In genomic region chr8:103551916-103552535, GRCm38 (mm10) we compare ENCODE assay signal across 18 mouse cellular contexts.
DNase-seq lines count a peak whose midpoint lies in the region; TF ChIP-seq lines count a peak whose summit lies in the region.
"Had no signal": no experiment of that assay in that cellular context is flagged by ENCODE, and none has a peak within 500 bp of the region (broad histone marks: within the 10 kb centered on the region; RNA-seq: fewer than 3 reads in every experiment).

No protein-coding gene starts in this region.

- H3K4me3 ChIP-seq in gastrocnemius, adult 2 months: peak overlapping the region; percentile 59
- H3K4me3 ChIP-seq in forebrain, embryonic 10.5 days: no peak overlapping the region
- H3K4me3 ChIP-seq: erythroblast, embryonic 14.5 days; hindbrain, embryonic 13.5 days; intestine, embryonic 15.5 days; myocyte; stomach, embryonic 15.5 days had no signal

- H3K9me3 ChIP-seq in forebrain, embryonic 10.5 days: no peaks in the 10 kb centered on the region
- H3K9me3 ChIP-seq: hindbrain, embryonic 13.5 days; intestine, embryonic 15.5 days; stomach, embryonic 15.5 days had no signal

- intact Hi-C loops in gastrocnemius, adult 2 months (cut with DNase I): no loop called here
- intact Hi-C loops in gastrocnemius, postnatal 36 days (cut with DNase I): no loop called here

- WGBS in forebrain, embryonic 10.5 days: 90% methylated on average over 8 of the region's 8 CpGs

- peak; percentile 20; the same call in 1 of the 2 replicates for TF ChIP-seq CTCF in gastrocnemius, adult 2 months (IDR thresholded peaks at IDR 0.05)

- no peak overlapping the region for H3K27ac ChIP-seq in gastrocnemius, adult 2 months
- H3K27ac ChIP-seq in forebrain, embryonic 10.5 days: no peak overlapping the region
- H3K27ac ChIP-seq: hindbrain, embryonic 13.5 days; intestine, embryonic 15.5 days; stomach, embryonic 15.5 days had no signal

- no peaks in the 10 kb centered on the region for H3K36me3 ChIP-seq in forebrain, embryonic 10.5 days (replicated peaks)
- H3K36me3 ChIP-seq: G1E; hindbrain, embryonic 13.5 days; intestine, embryonic 15.5 days; stomach, embryonic 15.5 days had no signal

- H3K4me1 ChIP-seq in forebrain, embryonic 10.5 days: no peaks in the 10 kb centered on the region
- H3K4me1 ChIP-seq: hindbrain, embryonic 13.5 days; intestine, embryonic 15.5 days; stomach, embryonic 15.5 days had no signal

- DNase-seq in gastrocnemius, adult 2 months: peak; percentile 17
- no peak for DNase-seq in gastrocnemius, postnatal 36 days
- DNase-seq in layer of hippocampus, adult 11-12 months (ENCODE audit: low spot score): peak; percentile 16
- DNase-seq in layer of hippocampus, postnatal 10 days (ENCODE audit: low spot score in 2 of 2): no peak
- DNase-seq in cerebellum, postnatal 25 days: peak; percentile 36 to 47
- peak; percentile 7 to 17 for DNase-seq in layer of hippocampus, postnatal 36 days
- DNase-seq in forebrain, embryonic 10.5 days (ENCODE audit: extremely low spot score, low spot score): no peak
- no peak for DNase-seq in right cerebral cortex, adult 18-20 months
- DNase-seq: adrenal gland, postnatal 10 days; gastrocnemius, postnatal 25 days; kidney, postnatal 10 days; spleen, adult 18-20 months had no signal

- H3K27me3 ChIP-seq in forebrain, embryonic 10.5 days (ENCODE audit: poor library complexity, severe bottlenecking): no peaks in the 10 kb centered on the region
- H3K27me3 ChIP-seq: hindbrain, embryonic 13.5 days; intestine, embryonic 15.5 days; stomach, embryonic 15.5 days had no signal

Comparison
In these comparisons a context has a peak if more than half of its experiments do, and no peak if none do; other contexts are left out.
1. DNase-seq: peak in gastrocnemius, adult 2 months (single experiment), layer of hippocampus, adult 11-12 months (single experiment), cerebellum, postnatal 25 days (2 of 2) and layer of hippocampus, postnatal 36 days (2 of 2); none in gastrocnemius, postnatal 36 days (0 of 2), layer of hippocampus, postnatal 10 days (0 of 2), forebrain, embryonic 10.5 days (single experiment) and right cerebral cortex, adult 18-20 months (single experiment).